Mouse (Mus musculus): ENCODE data around the gene Tnfaip8l2.
"Not testable (repeated sequence)": the region's sequence is repeated elsewhere in the genome, so short reads cannot be mapped to it uniquely, and the experiment has no call there.

The Tnfaip8l2 gene

GRCm38 (mm10) chr3:95159987-95160963, 18.1 kb upstream of the Tnfaip8l2 start, which contains the start of gene Sema6c:
Gene Sema6c (plus strand): TSS chr3:95160457.
- peak; percentile 69 for DNase-seq (ENCODE audit: low read depth, low spot score)

- no peak for DNase-seq (ENCODE audit: low read depth, low spot score)
Measured at GRCm38 (mm10) chr3:95159511-95159986, 17.4 kb upstream of the Tnfaip8l2 start.

DNA sequence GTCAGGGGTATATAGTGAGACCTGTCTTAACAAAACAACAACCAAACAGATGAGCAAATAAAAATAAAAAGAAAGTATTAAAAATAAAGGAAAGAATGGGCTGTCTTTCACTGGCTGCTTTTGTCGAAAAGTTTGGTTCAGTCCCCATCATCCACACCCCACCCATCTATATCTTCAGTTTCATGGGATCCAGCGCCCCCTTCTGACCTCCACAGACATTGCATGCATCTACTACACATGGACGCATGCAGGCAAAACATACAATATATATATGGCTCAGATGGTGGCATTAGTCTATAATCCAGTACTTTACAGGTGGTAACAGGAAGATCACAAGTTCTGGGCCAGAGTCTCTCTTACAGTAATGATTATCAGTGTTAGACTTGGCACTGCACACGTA, 11.7 kb upstream of the Tnfaip8l2 start:
- no peak for DNase-seq (ENCODE audit: low read depth, low spot score)

- DNase-seq (ENCODE audit: low read depth, low spot score), result no peak
Measured at GRCm38 (mm10) chr3:95147924-95148323, 5.8 kb upstream of the Tnfaip8l2 start.

- DNase-seq (ENCODE audit: low read depth, low spot score), result no peak
Measured at GRCm38 (mm10) chr3:95142617-95143011, 454 bp upstream of the Tnfaip8l2 start.

GRCm38 (mm10) chr3:95141474-95141873, 686 bp downstream of the Tnfaip8l2 start:
- DNase-seq (ENCODE audit: low read depth, low spot score), result no peak

DNA sequence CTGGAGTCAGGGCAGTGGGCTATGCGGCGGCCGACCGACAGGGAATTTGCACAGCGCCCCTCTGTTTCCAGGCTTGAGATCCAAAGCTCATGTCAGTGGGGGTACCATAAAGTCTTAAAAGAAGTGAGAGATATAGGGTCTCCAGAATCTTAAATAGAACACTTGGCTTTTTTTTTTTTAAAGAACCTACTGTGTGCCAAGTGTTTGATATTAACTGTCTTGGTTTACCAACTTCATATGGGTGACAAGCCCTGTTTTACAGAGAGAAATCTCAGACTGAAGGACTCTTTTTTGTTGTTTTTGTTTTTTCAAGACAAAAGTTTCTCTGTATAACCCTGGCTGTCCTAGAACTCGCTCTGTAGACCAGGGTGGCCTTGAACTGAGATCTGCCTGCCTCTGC, 1.4 kb downstream of the Tnfaip8l2 start:
- no peak for DNase-seq (ENCODE audit: low read depth, low spot score)

GRCm38 (mm10) chr3:95140289-95140595, 1.9 kb downstream of the Tnfaip8l2 start:
- DNase-seq (ENCODE audit: low read depth, low spot score), result no peak

DNA sequence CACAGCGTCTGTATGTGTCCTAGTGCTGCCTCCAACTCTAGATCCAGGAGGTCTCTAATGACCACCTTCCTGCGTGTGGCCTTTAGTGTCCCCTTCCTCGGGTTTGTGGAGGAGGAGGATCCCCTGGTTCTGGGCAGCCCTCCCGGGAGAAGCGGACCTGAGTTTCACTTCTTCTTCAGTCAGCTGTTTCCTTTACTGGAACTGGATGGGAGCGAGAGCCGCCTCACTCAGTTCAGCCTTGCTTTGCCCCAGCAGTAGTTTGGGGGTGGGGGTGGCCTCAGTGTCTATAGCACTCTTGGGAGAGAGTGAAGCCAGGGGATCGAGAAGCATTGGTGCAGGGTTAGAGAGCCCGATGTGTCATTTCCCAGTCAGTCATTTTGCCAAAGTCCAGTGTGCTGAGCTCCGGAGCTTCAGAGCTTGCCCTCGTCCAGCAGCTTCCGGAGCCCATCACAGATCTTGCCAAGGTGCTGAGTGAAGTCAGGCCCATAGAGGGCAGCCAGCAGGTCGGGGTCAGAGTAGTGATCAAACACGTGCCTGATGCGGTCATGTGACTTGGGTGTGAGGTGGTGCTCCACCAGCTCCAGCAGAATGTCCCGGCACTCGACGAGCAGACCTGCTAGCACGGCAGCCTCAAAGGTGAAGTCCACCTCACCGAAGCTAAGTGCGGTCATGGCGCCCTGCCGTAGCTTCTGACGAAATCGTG, 2.4 kb downstream of the Tnfaip8l2 start:
- DNase-seq (ENCODE audit: low read depth, low spot score), result no peak

GRCm38 (mm10) chr3:95136336-95136735, 5.8 kb downstream of the Tnfaip8l2 start:
- no peak for DNase-seq (ENCODE audit: low read depth, low spot score)

GRCm38 (mm10) chr3:95135433-95136052, 6.6 kb downstream of the Tnfaip8l2 start:
- no peak for DNase-seq (ENCODE audit: low read depth, low spot score)

- DNase-seq (ENCODE audit: low read depth, low spot score), result no peak
Measured at GRCm38 (mm10) chr3:95135023-95135422, 7.1 kb downstream of the Tnfaip8l2 start.

DNA sequence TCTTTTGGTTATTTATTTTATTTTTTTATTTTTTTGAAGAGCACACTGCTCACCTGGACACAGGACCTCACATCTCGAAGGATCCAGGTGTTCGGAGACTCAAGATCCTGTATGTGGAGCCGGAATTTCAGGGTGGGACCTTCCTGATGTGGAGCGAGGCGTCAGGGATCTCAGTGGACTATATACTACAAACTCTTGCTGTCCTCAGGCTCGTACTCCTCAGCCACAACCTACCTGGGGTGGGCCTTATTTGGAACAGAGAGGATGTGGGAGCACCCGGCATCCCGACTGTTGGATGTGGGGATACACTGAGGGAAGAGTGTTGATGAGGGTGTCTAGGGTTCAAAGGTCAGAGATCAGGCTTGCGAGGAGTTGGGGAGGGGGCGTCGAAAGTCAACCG, 8.0 kb downstream of the Tnfaip8l2 start:
- not testable (repeated sequence) for DNase-seq (ENCODE audit: low read depth, low spot score)

DNA sequence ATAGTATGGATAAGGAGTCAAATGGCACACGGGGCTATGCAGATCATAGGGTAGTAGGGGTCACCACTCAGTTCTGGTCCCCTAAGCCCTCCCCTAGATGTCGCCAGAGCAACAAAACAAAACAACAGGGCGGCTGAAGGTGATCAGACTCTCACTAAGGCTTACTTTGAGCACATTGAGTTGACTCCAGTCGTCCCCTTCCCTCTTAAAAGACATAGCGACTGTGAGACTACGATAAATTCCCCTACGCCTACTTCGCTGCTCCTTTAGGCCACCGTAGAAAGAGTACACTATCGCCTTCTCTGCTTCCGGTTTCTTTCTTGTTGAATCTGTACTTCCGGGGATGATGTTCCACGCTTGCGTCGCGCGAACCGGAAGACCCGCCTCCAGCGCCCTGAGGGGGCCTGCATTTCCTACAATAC, 8.5 kb downstream of the Tnfaip8l2 start, which contains the start of the genes Scnm1 and Lysmd1:
Scnm1 (minus strand) TSS at position 332 of the 422 bp plus-strand sequence.
Lysmd1 (plus strand) TSS at position 409 of the 422 bp plus-strand sequence.
- DNase-seq (ENCODE audit: low read depth, low spot score), result peak; percentile 73

- DNase-seq (ENCODE audit: low read depth, low spot score), result no peak
Measured at GRCm38 (mm10) chr3:95133176-95133575, 9.0 kb downstream of the Tnfaip8l2 start.

DNA sequence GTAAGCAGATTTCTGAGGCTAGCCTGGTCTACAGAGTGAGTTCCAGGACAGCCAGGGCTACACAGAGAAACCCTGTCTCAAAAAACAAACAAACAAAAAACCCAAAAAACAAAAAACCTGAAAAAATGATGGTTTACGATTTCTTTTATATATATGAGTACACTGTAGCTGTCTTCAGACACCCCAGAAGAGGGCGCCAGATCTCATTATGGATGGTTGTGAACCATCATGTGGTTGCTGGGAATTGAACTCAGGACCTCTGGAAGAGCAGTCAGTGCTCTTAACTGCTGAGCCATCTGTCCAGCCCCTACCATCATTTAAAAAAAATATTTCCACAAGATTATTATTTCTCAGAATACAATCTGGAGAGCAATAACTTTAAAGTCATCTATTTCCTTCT, 9.8 kb downstream of the Tnfaip8l2 start:
- DNase-seq (ENCODE audit: low read depth, low spot score), result not testable (repeated sequence)

DNA sequence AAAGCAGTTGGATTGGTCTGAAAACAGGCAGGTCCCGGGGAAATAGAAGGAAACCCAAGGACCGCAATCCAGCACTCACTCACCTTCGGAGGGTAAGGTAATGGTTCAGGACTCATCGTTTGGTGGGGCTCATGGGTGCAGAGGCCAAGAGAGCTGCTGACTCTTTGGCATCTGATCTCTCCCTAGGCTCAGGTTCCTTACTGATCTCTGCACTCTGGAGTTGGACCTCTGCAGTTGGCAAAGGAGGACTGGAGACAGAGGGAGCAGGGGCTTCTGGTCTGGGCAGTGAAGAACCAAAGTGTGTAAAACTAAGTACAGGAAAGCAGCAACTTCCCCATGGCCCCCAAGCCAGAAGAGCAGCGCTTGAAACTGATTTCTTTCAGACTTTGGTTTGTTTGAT, 12.1 kb downstream of the Tnfaip8l2 start:
- DNase-seq (ENCODE audit: low read depth, low spot score), result no peak

DNA sequence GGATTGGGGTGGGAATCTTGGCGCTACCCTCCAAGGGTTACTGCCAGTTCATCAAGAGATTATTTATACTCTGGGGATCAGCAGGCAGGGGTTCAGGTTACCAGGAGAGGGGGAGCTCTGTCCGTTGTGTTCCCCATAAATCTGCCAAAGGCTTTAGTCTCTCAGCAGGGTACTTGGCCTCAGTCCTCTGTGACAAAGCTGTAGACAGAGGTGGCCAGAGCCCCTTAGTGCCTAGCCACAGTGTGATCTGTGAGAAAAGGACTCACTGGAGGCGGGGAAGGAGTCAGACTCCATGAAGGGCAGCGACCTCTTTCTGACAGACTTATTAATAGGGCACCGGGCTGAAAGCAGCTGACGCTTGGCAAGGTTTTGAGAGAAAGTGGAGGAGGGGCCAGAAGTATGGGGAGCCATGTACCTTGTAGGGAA, 12.9 kb downstream of the Tnfaip8l2 start:
- no peak for DNase-seq (ENCODE audit: low read depth, low spot score)

DNA sequence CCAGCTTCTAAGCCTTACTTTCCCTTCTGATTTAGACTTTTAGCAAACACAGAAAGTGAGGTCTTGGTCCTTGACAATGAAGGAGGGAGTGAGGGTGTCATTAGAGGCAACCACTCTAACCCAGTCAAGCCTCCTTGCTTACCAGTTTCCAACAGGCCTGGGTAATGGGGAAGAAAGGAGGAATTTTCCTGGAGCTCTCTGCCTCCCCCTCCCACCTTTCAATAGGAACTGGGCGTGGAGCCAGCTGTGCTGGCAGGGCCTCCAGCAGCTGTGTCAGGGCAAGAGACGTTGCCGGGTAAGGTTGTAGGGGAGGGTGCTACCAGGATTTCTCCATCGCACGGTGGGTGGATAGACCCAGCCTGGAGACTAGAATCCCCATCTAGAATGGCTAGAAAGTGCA, 17.2 kb downstream of the Tnfaip8l2 start:
- DNase-seq (ENCODE audit: low read depth, low spot score), result no peak

GRCm38 (mm10) chr3:95124246-95124645, 17.9 kb downstream of the Tnfaip8l2 start, which contains the start of gene Tmod4:
Gene Tmod4 (plus strand): TSS chr3:95124476.
- DNase-seq (ENCODE audit: low read depth, low spot score), result no peak

DNA sequence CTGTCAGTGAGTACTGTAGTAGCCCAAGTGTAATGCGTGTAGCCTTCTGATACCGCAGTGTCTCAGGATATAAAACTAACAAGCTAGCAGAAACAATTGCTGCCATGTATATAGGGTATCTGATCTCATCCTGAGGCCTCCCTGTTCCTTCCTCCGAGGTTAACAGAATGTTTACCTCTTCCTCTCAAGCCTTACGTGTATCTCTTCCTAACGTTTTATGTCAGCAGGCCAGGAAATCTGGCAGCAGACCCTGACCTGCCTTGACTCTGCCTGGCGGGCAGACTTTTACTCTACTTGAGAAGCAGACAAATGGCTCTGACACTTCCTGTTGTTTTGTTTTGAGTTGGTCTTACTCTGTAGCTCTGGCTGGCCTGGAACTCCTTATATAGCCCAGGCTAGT, 20.6 kb downstream of the Tnfaip8l2 start:
- no peak for DNase-seq (ENCODE audit: low read depth, low spot score)

- DNase-seq (ENCODE audit: low read depth, low spot score), result no peak
Measured at GRCm38 (mm10) chr3:95117751-95118150, 24.4 kb downstream of the Tnfaip8l2 start.
